Mouse (Mus musculus): ENCODE data around the gene Grid2. TPM values are rescaled to one million over a fixed set of nuclear protein-coding genes. Genes with fewer than 3 reads are reported as not detected.
A peak's percentile ranks its signal among the peaks of the same experiment; 100 is the strongest.

Grid2 gene
- total RNA-seq, 2 experiments from 2014 or later: 15.2 to 17.7 TPM

- peak; percentile 5 to 10 for DNase-seq (ENCODE audit: low spot score in 2 of 2)
- no peak for TF ChIP-seq CTCF (conservative IDR thresholded peaks at IDR 0.05)
- peak overlapping the region; percentile 23; the same call in 1 of the 2 replicates for H3K27ac ChIP-seq
These were observed 1234.8 kb downstream of the Grid2 start for GRCm38 (mm10) chr6:64490313-64491067.

GRCm38 (mm10) chr6:64504394-64504793 is 1248.7 kb downstream of the Grid2 start:
- no peak for DNase-seq (ENCODE audit: low spot score in 2 of 2)
- no peak overlapping the region for H3K4me3 ChIP-seq
- no peak for TF ChIP-seq CTCF (conservative IDR thresholded peaks at IDR 0.05)
- no peak overlapping the region for H3K27ac ChIP-seq

More at GRCm38 (mm10) chr6:64490313-64491067, 1234.8 kb downstream of the Grid2 start:
- no peak overlapping the region for H3K4me3 ChIP-seq

DNA sequence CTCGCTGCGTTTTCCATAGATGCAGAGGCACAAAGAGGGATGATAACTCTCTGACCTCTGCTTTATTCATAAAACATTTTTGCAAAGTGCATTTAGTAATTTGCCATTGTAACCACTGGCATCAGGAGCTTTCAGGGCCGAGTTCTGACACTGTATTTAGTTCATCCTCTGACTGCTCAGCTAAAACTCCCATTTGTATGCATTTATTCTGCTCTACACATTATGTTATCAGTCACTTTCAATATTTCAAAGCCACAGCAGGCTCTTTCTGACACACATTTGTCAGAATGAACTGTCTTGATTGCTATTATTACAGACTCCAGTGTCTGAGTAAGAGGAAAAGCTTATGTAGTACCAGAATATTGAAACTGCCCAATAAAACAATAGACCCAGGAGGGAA is 1286.5 kb downstream of the Grid2 start:
- no peak for TF ChIP-seq CTCF (conservative IDR thresholded peaks at IDR 0.05)
- Histone ChIP-seq H3K27ac (no peak overlapping the region), H3K4me3 (no peak overlapping the region)
- DNase-seq (ENCODE audit: low spot score in 2 of 2): no peak

- no peak for TF ChIP-seq CTCF (conservative IDR thresholded peaks at IDR 0.05)
- H3K27ac ChIP-seq: no peak overlapping the region
- no peak for DNase-seq (ENCODE audit: low spot score in 2 of 2)
- no peak overlapping the region for H3K4me3 ChIP-seq
These were observed 1298.0 kb downstream of the Grid2 start for GRCm38 (mm10) chr6:64553645-64554044.

DNA sequence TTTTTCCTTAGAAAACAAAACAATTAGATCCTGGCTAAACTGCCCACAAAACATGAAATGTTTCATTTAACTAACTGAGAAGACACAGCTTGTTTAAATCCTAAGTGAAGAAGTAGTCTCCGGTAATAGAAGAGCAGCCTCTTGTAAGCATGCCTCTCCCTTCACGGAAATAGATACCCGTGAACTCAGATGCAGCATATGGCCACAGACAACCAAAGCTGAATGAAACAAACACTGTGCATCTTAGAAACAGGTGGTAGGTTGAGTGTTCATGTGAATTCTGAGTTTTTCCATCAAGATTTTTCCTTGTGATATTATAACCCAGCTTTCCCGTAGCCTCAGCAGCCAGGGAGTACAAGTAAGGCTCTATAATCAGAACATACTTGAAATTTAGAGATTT is 1299.5 kb downstream of the Grid2 start:
- Histone ChIP-seq H3K27ac (no peak overlapping the region), H3K4me3 (no peak overlapping the region)
- DNase-seq (ENCODE audit: low spot score in 2 of 2): peak in 1 of 2 experiments; percentile 27
- no peak for TF ChIP-seq CTCF (conservative IDR thresholded peaks at IDR 0.05)

DNA sequence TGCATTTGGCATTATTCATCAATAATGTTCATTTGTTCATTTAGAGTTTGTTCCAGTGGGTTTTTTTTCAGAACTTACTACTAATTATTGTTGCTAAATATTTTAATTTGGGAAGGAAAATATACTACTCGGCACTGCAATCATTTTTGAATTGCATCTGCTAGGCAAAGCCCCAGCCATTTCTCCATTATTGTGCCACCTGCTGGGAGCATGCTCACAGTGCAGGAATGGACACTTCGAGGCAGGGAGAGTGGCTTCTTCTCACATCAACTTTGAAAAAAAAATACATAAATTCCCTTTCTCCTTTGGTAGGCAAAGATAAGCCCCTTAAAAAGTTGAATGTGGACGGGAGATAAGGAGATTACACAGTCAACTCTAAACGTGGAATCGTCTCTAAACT is 1312.9 kb downstream of the Grid2 start:
- no peak overlapping the region for H3K27ac ChIP-seq
- DNase-seq (ENCODE audit: low spot score in 2 of 2): peak; percentile 36 to 76
- TF ChIP-seq CTCF (conservative IDR thresholded peaks at IDR 0.05): peak; percentile 89

GRCm38 (mm10) chr6:64581338-64581737 is 1325.7 kb downstream of the Grid2 start:
- H3K4me3 ChIP-seq: no peak overlapping the region
- DNase-seq (ENCODE audit: low spot score in 2 of 2): no peak
- TF ChIP-seq CTCF (conservative IDR thresholded peaks at IDR 0.05): no peak
- no peak overlapping the region for H3K27ac ChIP-seq

More for the DNA sequence above, 1312.9 kb downstream of the Grid2 start:
- H3K4me3 ChIP-seq: peak overlapping the region; percentile 1; the same call in 1 of the 2 replicates

DNA sequence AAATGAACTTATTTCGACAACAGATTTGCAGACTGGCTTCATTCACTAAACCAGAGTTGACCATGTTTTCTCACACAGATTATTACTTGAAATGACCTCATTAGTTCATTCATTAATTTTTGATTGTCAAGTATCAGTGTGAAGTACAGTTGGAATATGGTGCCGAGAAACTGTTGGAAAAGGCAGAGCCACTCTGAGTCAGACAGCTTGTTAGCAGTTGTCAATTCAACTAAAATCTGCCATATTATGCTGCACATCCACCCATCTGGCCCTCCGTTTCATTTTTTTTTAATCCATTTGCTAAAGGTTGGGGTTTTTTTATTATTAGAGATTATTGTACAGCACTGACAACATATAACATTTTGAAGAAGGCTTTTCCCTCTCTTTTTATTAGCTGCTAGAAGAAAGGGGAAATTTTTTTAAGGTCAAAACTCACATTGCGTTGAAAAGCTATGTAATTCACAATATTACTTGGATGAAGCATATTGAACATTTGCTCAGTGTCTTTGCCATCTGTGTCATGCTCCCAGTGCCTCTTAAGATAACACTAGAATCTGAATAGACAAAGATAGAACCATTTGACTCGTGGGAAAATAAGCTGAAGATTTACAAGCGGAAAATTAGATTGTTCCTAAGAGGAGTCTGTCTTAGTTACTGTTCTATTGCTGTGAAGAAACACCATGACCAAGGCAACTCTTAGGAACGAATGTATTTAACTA is 1333.0 kb downstream of the Grid2 start:
- Histone ChIP-seq H3K4me3 (no peak overlapping the region), H3K27ac (peak overlapping the region; percentile 51; the same call in 1 of the 2 replicates)
- no peak for TF ChIP-seq CTCF (conservative IDR thresholded peaks at IDR 0.05)
- peak; percentile 37 to 58 for DNase-seq (ENCODE audit: low spot score in 2 of 2)

- TF ChIP-seq CTCF (conservative IDR thresholded peaks at IDR 0.05): no peak
- no peak for DNase-seq (ENCODE audit: low spot score in 2 of 2)
- Histone ChIP-seq H3K27ac (peak overlapping the region; percentile 68), H3K4me3 (no peak overlapping the region)
These were observed 1340.6 kb downstream of the Grid2 start for GRCm38 (mm10) chr6:64596261-64596660.

- Histone ChIP-seq H3K4me3 (no peak overlapping the region), H3K27ac (peak overlapping the region; percentile 68)
- no peak for TF ChIP-seq CTCF (conservative IDR thresholded peaks at IDR 0.05)
- DNase-seq (ENCODE audit: low spot score in 2 of 2): no peak
These were observed 1341.2 kb downstream of the Grid2 start for GRCm38 (mm10) chr6:64596835-64597234.

GRCm38 (mm10) chr6:64598144-64598561 is 1342.5 kb downstream of the Grid2 start:
- no peak for TF ChIP-seq CTCF (conservative IDR thresholded peaks at IDR 0.05)

GRCm38 (mm10) chr6:64605753-64606152 is 1350.1 kb downstream of the Grid2 start:
- DNase-seq (ENCODE audit: low spot score in 2 of 2): no peak
- no peak overlapping the region for H3K27ac ChIP-seq
- no peak for TF ChIP-seq CTCF (conservative IDR thresholded peaks at IDR 0.05)
- no peak overlapping the region for H3K4me3 ChIP-seq

More at GRCm38 (mm10) chr6:64598144-64598561, 1342.5 kb downstream of the Grid2 start:
- Histone ChIP-seq H3K27ac (peak overlapping the region; percentile 68; the same call in 1 of the 2 replicates), H3K4me3 (no peak overlapping the region)
- peak; percentile 44 to 79 for DNase-seq (ENCODE audit: low spot score in 2 of 2)

DNA sequence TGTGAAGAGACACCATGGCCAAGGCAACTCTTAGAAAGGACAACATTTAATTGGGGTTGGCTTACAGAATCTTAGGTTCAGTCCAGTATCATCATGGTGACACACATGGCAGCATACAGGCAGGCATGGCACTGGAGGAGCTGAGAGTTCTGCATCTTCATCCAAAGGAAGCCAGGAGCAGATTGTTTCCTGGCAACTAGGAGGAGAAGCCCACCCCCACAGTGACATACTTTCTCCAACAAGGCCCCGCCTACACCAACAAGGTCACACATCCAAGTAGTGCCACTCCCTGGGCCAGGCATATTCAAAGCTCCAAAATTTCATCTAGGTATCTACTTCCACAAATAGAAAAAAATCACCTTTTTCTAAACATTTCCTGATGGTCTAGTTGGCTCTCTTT is 1351.4 kb downstream of the Grid2 start:
- TF ChIP-seq CTCF (conservative IDR thresholded peaks at IDR 0.05): no peak
- peak overlapping the region; percentile 10; the same call in 1 of the 2 replicates for H3K27ac ChIP-seq
- H3K4me3 ChIP-seq: no peak overlapping the region
- no peak for DNase-seq (ENCODE audit: low spot score in 2 of 2)
